Mouse (Mus musculus) intestine, embryonic 16.5 days (tissue): ENCODE measurements around the gene Ing1. TPM values are rescaled to one million over a fixed set of nuclear protein-coding genes. Genes with fewer than 3 reads are reported as not detected.

Experiments
- ATAC-seq: fragments of 200-750 bp; cut with Nextera tagmentation; 2 replicates; pipeline ENCODE4 v1.8.0; 2017; ENCODE audit warnings: moderate TSS enrichment, moderate library complexity
- H3K27ac ChIP-seq: fragments of 300-500 bp; sonication (generic); 2 replicates; pipeline ENCODE4 v1.5.1; 2014; ENCODE audit warnings: mild to moderate bottlenecking, low read length
- H3K27me3 ChIP-seq: fragments of 300-500 bp; sonication (generic); replicated peaks from 2 replicates; pipeline ENCODE4 v1.6.1; 2014; ENCODE audit warnings: low read length, control low read depth, mixed read lengths; ENCODE audit not compliant: control insufficient read depth, insufficient read depth
- H3K36me3 ChIP-seq: fragments of 300-500 bp; sonication (generic); 2 replicates; pipeline ENCODE4 v1.6.1; 2014; ENCODE audit warnings: low read length, control low read depth; ENCODE audit not compliant: control insufficient read depth, insufficient read depth
- H3K4me1 ChIP-seq: fragments of 300-500 bp; sonication (generic); 2 replicates; pipeline ENCODE4 v1.6.1; 2014; ENCODE audit warnings: low read length, control low read depth, mixed read lengths; ENCODE audit not compliant: control insufficient read depth, insufficient read depth
- H3K4me2 ChIP-seq: fragments of 300-500 bp; sonication (generic); 2 replicates; pipeline ENCODE4 v1.6.1; 2014; ENCODE audit warnings: low read depth, low read length, control low read depth
- H3K4me3 ChIP-seq: fragments of 300-500 bp; sonication (generic); 2 replicates; pipeline ENCODE4 v1.5.1; 2014; ENCODE audit warnings: mild to moderate bottlenecking, low read length
- H3K9ac ChIP-seq: fragments of 300-500 bp; sonication (generic); 2 replicates; pipeline ENCODE4 v1.6.1; 2014; ENCODE audit warnings: low read depth, low read length
- H3K9me3 ChIP-seq: fragments of 300-500 bp; sonication (generic); 2 replicates; pipeline ENCODE4 v1.6.1; 2016; ENCODE audit warnings: low read length, control low read depth; ENCODE audit not compliant: control insufficient read depth
- WGBS: fragments of 180-500 bp; shearing (Covaris S2); extraction: QIAGEN DNeasy Blood & Tissue Kit; methylation state at CpG from one replicate; pipeline ENCODE4 v1.1.7; 2014; 5-methylcytosine and 5-hydroxymethylcytosine counted together
- polyA plus RNA-seq: library from polyadenylated mRNA; unstranded; fragments of >200 nt; fragmentation: Nextera tagmentation; extraction: Ambion mirVana; gene quantifications from 2 replicates; pipeline ENCODE4 v1.2.1, GENCODE M21; 2015

The Ing1 gene
- 21.5 and 22.0 TPM in 2 replicates for polyA plus RNA-seq

- ATAC-seq, result peak; percentile 75
- H3K36me3 ChIP-seq, result no peaks in the 10 kb centered on the region
- peaks cover 28% of the 10 kb centered on the region for H3K4me1 ChIP-seq
- no peaks in the 10 kb centered on the region for H3K27me3 ChIP-seq
- H3K27ac ChIP-seq, result peak within 1 kb of the TSS; percentile 100
- peak within 1 kb of the TSS; percentile 77 for H3K4me2 ChIP-seq
- WGBS, result under 1% methylated on average over 52 of the region's 52 CpGs
- peak within 1 kb of the TSS; percentile 96 for H3K9ac ChIP-seq
- H3K9me3 ChIP-seq, result no peaks in the 10 kb centered on the region
- peak within 1 kb of the TSS; percentile 97 for H3K4me3 ChIP-seq
These were observed at the start of gene Ing1 for GRCm38 (mm10) chr8:11554799-11555719. Ing1 (plus strand) TSS chr8:11555571.

- H3K36me3 ChIP-seq, result peaks cover 25% of the 10 kb centered on the region
- H3K9ac ChIP-seq, result no peak overlapping the region
- no peak overlapping the region for H3K4me2 ChIP-seq
- WGBS, result 82% methylated on average over 14 of the region's 14 CpGs
- H3K27me3 ChIP-seq, result no peaks in the 10 kb centered on the region
- no peaks in the 10 kb centered on the region for H3K4me1 ChIP-seq
- no peak overlapping the region for H3K27ac ChIP-seq
- no peaks in the 10 kb centered on the region for H3K9me3 ChIP-seq
- no peak for ATAC-seq
- no peak overlapping the region for H3K4me3 ChIP-seq
These were observed 49.3 kb upstream of the Ing1 start for GRCm38 (mm10) chr8:11506074-11506473.

GRCm38 (mm10) chr8:11506802-11507201 lies 48.6 kb upstream of the Ing1 start:
- Histone ChIP-seq H3K36me3 (peaks cover 27% of the 10 kb centered on the region), H3K9me3 (no peaks in the 10 kb centered on the region), H3K27ac (no peak overlapping the region), H3K4me2 (no peak overlapping the region), H3K27me3 (no peaks in the 10 kb centered on the region), H3K9ac (no peak overlapping the region), H3K4me1 (no peaks in the 10 kb centered on the region), H3K4me3 (no peak overlapping the region)
- 68% methylated on average over 6 of the region's 6 CpGs for WGBS
- no peak; the same call in 1 of the 2 replicates for ATAC-seq

- ATAC-seq, result no peak
- no peaks in the 10 kb centered on the region for H3K4me1 ChIP-seq
- H3K4me3 ChIP-seq, result no peak overlapping the region
- no peak overlapping the region for H3K27ac ChIP-seq
- H3K27me3 ChIP-seq, result no peaks in the 10 kb centered on the region
- H3K36me3 ChIP-seq, result peaks cover 36% of the 10 kb centered on the region
- H3K9me3 ChIP-seq, result no peaks in the 10 kb centered on the region
- no peak overlapping the region for H3K4me2 ChIP-seq
- WGBS, result 66% methylated on average over 10 of the region's 10 CpGs
- H3K9ac ChIP-seq, result no peak overlapping the region
These were observed 46.5 kb upstream of the Ing1 start for GRCm38 (mm10) chr8:11508880-11509279.

- H3K36me3 ChIP-seq, result peaks cover 36% of the 10 kb centered on the region
- ATAC-seq, result no peak
These were observed 44.4 kb upstream of the Ing1 start for GRCm38 (mm10) chr8:11510971-11511370.

GRCm38 (mm10) chr8:11512711-11513110 lies 42.7 kb upstream of the Ing1 start:
- no peak overlapping the region for H3K9ac ChIP-seq
- no peak overlapping the region for H3K27ac ChIP-seq
- WGBS, result 86% methylated on average over 9 of the region's 9 CpGs
- no peaks in the 10 kb centered on the region for H3K9me3 ChIP-seq
- H3K27me3 ChIP-seq, result no peaks in the 10 kb centered on the region
- no peak overlapping the region for H3K4me3 ChIP-seq
- no peak for ATAC-seq
- no peak overlapping the region for H3K4me2 ChIP-seq
- H3K4me1 ChIP-seq, result no peaks in the 10 kb centered on the region
- H3K36me3 ChIP-seq, result peaks cover 37% of the 10 kb centered on the region

More at GRCm38 (mm10) chr8:11510971-11511370, 44.4 kb upstream of the Ing1 start:
- no peak overlapping the region for H3K4me3 ChIP-seq
- H3K4me1 ChIP-seq, result no peaks in the 10 kb centered on the region
- H3K9ac ChIP-seq, result no peak overlapping the region
- no peaks in the 10 kb centered on the region for H3K9me3 ChIP-seq
- no peaks in the 10 kb centered on the region for H3K27me3 ChIP-seq
- 89% methylated on average over 5 of the region's 5 CpGs for WGBS
- H3K27ac ChIP-seq, result no peak overlapping the region
- H3K4me2 ChIP-seq, result no peak overlapping the region

GRCm38 (mm10) chr8:11513247-11513646 lies 42.1 kb upstream of the Ing1 start:
- 88% methylated on average over 5 of the region's 5 CpGs for WGBS

GRCm38 (mm10) chr8:11516292-11516691 lies 39.1 kb upstream of the Ing1 start:
- Histone ChIP-seq H3K9me3 (no peaks in the 10 kb centered on the region), H3K36me3 (peaks cover 27% of the 10 kb centered on the region), H3K27me3 (no peaks in the 10 kb centered on the region), H3K27ac (no peak overlapping the region), H3K4me2 (no peak overlapping the region), H3K4me1 (no peaks in the 10 kb centered on the region), H3K4me3 (no peak overlapping the region), H3K9ac (no peak overlapping the region)
- WGBS, result 94% methylated on average over 9 of the region's 9 CpGs
- ATAC-seq, result no peak

More at GRCm38 (mm10) chr8:11513247-11513646, 42.1 kb upstream of the Ing1 start:
- H3K9ac ChIP-seq, result no peak overlapping the region
- no peak overlapping the region for H3K4me3 ChIP-seq
- ATAC-seq, result no peak
- H3K4me1 ChIP-seq, result no peaks in the 10 kb centered on the region
- H3K9me3 ChIP-seq, result no peaks in the 10 kb centered on the region
- no peak overlapping the region for H3K27ac ChIP-seq
- H3K27me3 ChIP-seq, result no peaks in the 10 kb centered on the region
- no peak overlapping the region for H3K4me2 ChIP-seq
- peaks cover 34% of the 10 kb centered on the region for H3K36me3 ChIP-seq

- Histone ChIP-seq H3K4me3 (no peak overlapping the region), H3K9ac (no peak overlapping the region), H3K27me3 (no peaks in the 10 kb centered on the region), H3K4me2 (no peak overlapping the region), H3K27ac (no peak overlapping the region), H3K36me3 (peaks cover 21% of the 10 kb centered on the region), H3K9me3 (no peaks in the 10 kb centered on the region), H3K4me1 (no peaks in the 10 kb centered on the region)
- no peak for ATAC-seq
- 83% methylated on average over 16 of the region's 16 CpGs for WGBS
These were observed 37.9 kb upstream of the Ing1 start for GRCm38 (mm10) chr8:11517366-11518055.
